Mouse (Mus musculus): Measurements from ENCODE around the gene Nfe2. TPM values are rescaled to one million over a fixed set of nuclear protein-coding genes. Genes with fewer than 3 reads are reported as not detected.
A peak's percentile ranks its signal among the peaks of the same experiment; 100 is the strongest.

Nfe2 gene
- polyA plus RNA-seq, 1 experiment: not detected

- H3K27ac ChIP-seq (ENCODE audit: insufficient read depth, low read length): peak overlapping the region; percentile 20; the same call in 1 of the 2 replicates
- TF ChIP-seq POLR2A (IDR thresholded peaks at IDR 0.05; ENCODE audit: low read depth, low read length) (no peak), CTCF (IDR thresholded peaks at IDR 0.05; ENCODE audit: borderline replicate concordance, insufficient read depth, low read length) (no peak)
- no peak overlapping the region for H3K4me3 ChIP-seq (ENCODE audit: insufficient read depth, low read length)
These were observed 31.2 kb downstream of the Nfe2 start for GRCm38 (mm10) chr15:103227022-103227421.

GRCm38 (mm10) chr15:103224161-103224560, 34.0 kb downstream of the Nfe2 start:
- H3K27ac ChIP-seq (ENCODE audit: insufficient read depth, low read length): no peak overlapping the region
- H3K4me3 ChIP-seq (ENCODE audit: insufficient read depth, low read length): no peak overlapping the region
- TF ChIP-seq POLR2A (IDR thresholded peaks at IDR 0.05; ENCODE audit: low read depth, low read length): no peak
- no peak for TF ChIP-seq CTCF (IDR thresholded peaks at IDR 0.05; ENCODE audit: borderline replicate concordance, insufficient read depth, low read length)
- peaks cover 20% of the 10 kb centered on the region for H3K4me1 ChIP-seq (ENCODE audit: control insufficient read depth, insufficient read depth, low read length)

More at GRCm38 (mm10) chr15:103227022-103227421, 31.2 kb downstream of the Nfe2 start:
- H3K4me1 ChIP-seq (ENCODE audit: control insufficient read depth, insufficient read depth, low read length): peaks cover 8% of the 10 kb centered on the region; the same call in 1 of the 2 replicates

GRCm38 (mm10) chr15:103221386-103221785, 36.8 kb downstream of the Nfe2 start:
- Histone ChIP-seq H3K27ac (ENCODE audit: insufficient read depth, low read length) (peak overlapping the region; percentile 100), H3K4me3 (ENCODE audit: insufficient read depth, low read length) (no peak overlapping the region), H3K4me1 (ENCODE audit: control insufficient read depth, insufficient read depth, low read length) (peaks cover 12% of the 10 kb centered on the region)
- TF ChIP-seq CTCF (IDR thresholded peaks at IDR 0.05; ENCODE audit: borderline replicate concordance, insufficient read depth, low read length) (no peak), POLR2A (IDR thresholded peaks at IDR 0.05; ENCODE audit: low read depth, low read length) (no peak)

DNA sequence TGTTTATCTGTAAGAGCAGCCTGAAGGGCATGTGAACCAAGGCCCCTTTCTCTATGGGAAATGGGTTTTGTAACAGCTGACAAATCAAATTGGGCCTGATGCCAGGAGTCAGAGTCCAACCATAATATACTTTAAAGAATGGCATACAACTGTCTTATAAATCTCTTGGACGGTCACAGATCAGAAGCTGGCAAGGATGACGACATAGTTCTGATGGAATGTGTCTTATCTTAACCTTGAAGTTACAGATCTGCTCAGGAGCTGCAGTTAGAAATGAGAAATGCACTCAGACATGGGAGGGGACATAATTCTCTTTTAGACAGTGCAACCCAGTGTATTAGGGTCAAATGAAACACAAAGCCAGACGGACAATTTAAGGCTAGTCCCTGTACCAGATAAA, 37.4 kb downstream of the Nfe2 start:
- peak overlapping the region; percentile 100 for H3K27ac ChIP-seq (ENCODE audit: insufficient read depth, low read length)
- TF ChIP-seq POLR2A (IDR thresholded peaks at IDR 0.05; ENCODE audit: low read depth, low read length) (no peak), CTCF (IDR thresholded peaks at IDR 0.05; ENCODE audit: borderline replicate concordance, insufficient read depth, low read length) (no peak)
- H3K4me1 ChIP-seq (ENCODE audit: control insufficient read depth, insufficient read depth, low read length): peaks cover 16% of the 10 kb centered on the region
- H3K4me3 ChIP-seq (ENCODE audit: insufficient read depth, low read length): no peak overlapping the region

GRCm38 (mm10) chr15:103216052-103216451, 42.2 kb downstream of the Nfe2 start:
- no peak for TF ChIP-seq CTCF (IDR thresholded peaks at IDR 0.05; ENCODE audit: borderline replicate concordance, insufficient read depth, low read length)
- no peak for TF ChIP-seq POLR2A (IDR thresholded peaks at IDR 0.05; ENCODE audit: low read depth, low read length)
- H3K4me3 ChIP-seq (ENCODE audit: insufficient read depth, low read length): no peak overlapping the region
- peaks cover 15% of the 10 kb centered on the region for H3K4me1 ChIP-seq (ENCODE audit: control insufficient read depth, insufficient read depth, low read length)

DNA sequence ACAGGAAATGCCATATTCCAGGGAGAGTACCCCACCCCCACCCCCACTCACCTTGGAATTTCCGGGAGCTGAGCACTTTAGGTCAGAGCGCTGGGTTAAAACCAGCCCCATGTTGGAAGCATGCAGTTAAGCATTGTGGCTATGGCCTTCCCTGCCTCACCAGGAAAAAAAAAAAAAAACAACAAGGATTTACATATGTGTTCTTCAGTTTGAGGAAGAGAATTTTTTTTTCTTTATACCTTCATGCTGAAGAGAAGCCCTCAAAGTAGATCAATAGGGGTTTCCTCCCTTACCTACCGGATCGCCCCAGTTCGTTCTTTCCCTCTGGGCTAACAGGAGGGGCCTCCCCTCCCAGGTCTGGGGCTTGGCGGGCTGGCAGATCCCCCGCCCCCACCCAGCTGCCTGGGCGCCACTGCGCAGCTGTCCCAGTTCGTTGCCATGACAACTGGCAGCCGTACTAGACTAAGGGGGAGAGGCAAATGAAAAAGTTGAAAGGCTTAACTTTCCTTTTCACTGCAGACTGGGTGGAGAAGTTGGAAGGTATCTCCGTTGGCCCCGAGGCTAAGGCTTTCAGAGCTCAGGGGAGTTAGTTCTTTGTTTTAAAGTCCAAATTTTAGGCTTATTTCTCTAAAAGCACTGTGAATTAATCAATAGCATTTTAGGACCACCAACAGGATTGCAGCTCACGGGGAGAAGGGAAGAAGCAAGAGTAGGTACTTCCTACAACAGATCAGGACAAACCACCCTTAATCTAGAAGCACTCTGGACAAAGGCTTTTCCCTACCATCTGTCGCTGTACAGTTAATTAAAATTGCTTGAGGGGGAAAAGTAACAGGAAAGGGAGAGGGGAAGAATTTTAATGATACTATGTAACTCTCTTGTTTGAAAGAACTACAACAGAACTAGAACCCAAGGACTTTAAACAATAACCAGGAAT, 43.0 kb downstream of the Nfe2 start:
- H3K4me1 ChIP-seq (ENCODE audit: control insufficient read depth, insufficient read depth, low read length): peaks cover 8% of the 10 kb centered on the region
- H3K27ac ChIP-seq (ENCODE audit: insufficient read depth, low read length): peak overlapping the region; percentile 100
- H3K4me3 ChIP-seq (ENCODE audit: insufficient read depth, low read length): peak overlapping the region; percentile 32
- TF ChIP-seq POLR2A (IDR thresholded peaks at IDR 0.05; ENCODE audit: low read depth, low read length): peak; percentile 81
- TF ChIP-seq CTCF (IDR thresholded peaks at IDR 0.05; ENCODE audit: borderline replicate concordance, insufficient read depth, low read length): no peak

More at GRCm38 (mm10) chr15:103216052-103216451, 42.2 kb downstream of the Nfe2 start:
- H3K27ac ChIP-seq (ENCODE audit: insufficient read depth, low read length): peak overlapping the region; percentile 100

DNA sequence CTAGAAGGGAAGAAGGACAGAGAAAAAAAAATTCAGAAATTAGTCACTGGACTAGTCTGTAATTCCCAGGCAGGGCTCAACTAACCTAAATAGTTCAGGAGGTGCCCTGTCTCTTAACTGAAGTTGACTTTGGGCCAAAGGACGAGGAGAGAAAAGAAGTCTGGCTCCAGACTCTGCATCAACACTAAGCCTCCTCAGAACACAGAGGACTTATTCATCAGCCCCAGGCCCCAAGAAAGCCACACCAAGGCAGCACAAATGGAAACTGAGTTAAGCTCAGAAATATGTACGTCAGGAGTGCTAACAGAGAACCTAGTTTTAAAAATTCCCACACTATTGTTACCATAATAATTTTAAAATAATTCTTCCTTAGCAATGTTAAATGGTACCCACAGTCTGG, 44.1 kb downstream of the Nfe2 start:
- H3K4me3 ChIP-seq (ENCODE audit: insufficient read depth, low read length): no peak overlapping the region
- H3K4me1 ChIP-seq (ENCODE audit: control insufficient read depth, insufficient read depth, low read length): peaks cover 5% of the 10 kb centered on the region
- TF ChIP-seq CTCF (IDR thresholded peaks at IDR 0.05; ENCODE audit: borderline replicate concordance, insufficient read depth, low read length) (no peak), POLR2A (IDR thresholded peaks at IDR 0.05; ENCODE audit: low read depth, low read length) (no peak)
- H3K27ac ChIP-seq (ENCODE audit: insufficient read depth, low read length): peak overlapping the region; percentile 99

DNA sequence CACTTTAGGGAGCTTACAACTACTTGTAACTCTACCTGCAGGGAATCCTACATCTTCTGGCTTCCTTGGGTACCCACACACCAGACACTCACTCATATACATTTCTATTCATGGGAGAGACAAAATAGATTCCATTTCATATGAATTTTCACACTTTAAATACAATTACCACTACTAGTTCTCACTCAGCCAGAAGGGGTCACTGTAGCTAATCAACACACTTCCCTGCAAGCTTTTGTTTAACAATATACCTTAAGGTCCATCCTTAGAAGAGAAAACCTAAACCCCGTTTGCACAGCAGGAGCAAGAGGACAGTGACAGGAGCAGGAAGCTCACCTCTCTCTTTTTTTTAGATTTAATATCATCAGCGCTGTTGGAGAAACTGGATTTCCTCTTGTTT, 53.0 kb downstream of the Nfe2 start:
- no peak overlapping the region for H3K27ac ChIP-seq (ENCODE audit: insufficient read depth, low read length)
- no peak for TF ChIP-seq POLR2A (IDR thresholded peaks at IDR 0.05; ENCODE audit: low read depth, low read length)
- no peak for TF ChIP-seq CTCF (IDR thresholded peaks at IDR 0.05; ENCODE audit: borderline replicate concordance, insufficient read depth, low read length)
- H3K4me1 ChIP-seq (ENCODE audit: control insufficient read depth, insufficient read depth, low read length): peaks cover 2% of the 10 kb centered on the region; the same call in 1 of the 2 replicates
- H3K4me3 ChIP-seq (ENCODE audit: insufficient read depth, low read length): no peak overlapping the region

DNA sequence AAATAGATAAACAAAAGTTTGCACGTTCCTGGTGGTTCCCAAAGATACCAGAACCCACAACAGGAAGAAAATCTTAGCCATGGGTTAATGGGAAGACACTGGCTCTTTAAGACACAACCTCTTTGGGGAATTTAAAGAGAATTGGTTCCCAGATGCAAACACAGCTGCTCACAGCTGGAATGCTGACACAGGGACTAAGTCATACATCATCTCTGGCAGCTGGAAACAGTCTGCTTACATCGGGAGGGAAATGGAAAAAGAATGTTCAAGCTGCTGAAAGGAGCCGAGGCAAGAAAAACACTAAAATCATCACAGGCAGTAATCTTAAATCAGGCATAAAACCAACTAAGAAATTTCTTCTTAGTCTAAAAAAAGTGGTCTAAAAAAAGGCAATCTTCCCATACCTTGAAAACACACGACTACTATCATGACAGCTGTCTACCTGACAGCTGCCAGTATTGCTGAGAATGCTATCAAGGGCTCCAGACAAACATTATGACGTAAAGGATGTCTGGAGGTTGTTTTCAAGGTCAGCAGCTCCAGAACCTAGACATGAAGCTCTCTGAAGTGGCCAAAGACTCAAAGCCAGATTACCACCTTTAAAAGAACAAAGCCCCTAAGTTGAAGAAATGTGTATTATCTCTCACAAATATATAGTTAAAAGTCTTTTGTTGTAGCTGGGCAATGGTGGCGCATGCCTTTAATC, 56.0 kb downstream of the Nfe2 start:
- peak overlapping the region; percentile 71 for H3K27ac ChIP-seq (ENCODE audit: insufficient read depth, low read length)
- H3K4me1 ChIP-seq (ENCODE audit: control insufficient read depth, insufficient read depth, low read length): peaks cover 2% of the 10 kb centered on the region; the same call in 1 of the 2 replicates
- no peak overlapping the region for H3K4me3 ChIP-seq (ENCODE audit: insufficient read depth, low read length)
- TF ChIP-seq CTCF (IDR thresholded peaks at IDR 0.05; ENCODE audit: borderline replicate concordance, insufficient read depth, low read length) (no peak), POLR2A (IDR thresholded peaks at IDR 0.05; ENCODE audit: low read depth, low read length) (no peak)

Other genes starting within 250 kb of the Nfe2 start
- gene Hoxc4, start 239.5 kb downstream of the Nfe2 start, polyA plus RNA-seq (2011; ENCODE audit: insufficient read length, low read depth, missing spikeins): 12.5 and 12.6 TPM in 2 replicates
- gene Smug1, start 91.3 kb downstream of the Nfe2 start, polyA plus RNA-seq (2011; ENCODE audit: insufficient read length, low read depth, missing spikeins): 10.4 and 11.0 TPM in 2 replicates
- gene Cbx5, start 18.6 kb downstream of the Nfe2 start, polyA plus RNA-seq (2011; ENCODE audit: insufficient read length, low read depth, missing spikeins): 132 and 172 TPM in 2 replicates
- gene Hnrnpa1, start 18.0 kb downstream of the Nfe2 start, polyA plus RNA-seq (2011; ENCODE audit: insufficient read length, low read depth, missing spikeins): 509 and 719 TPM in 2 replicates
- gene Copz1, start 14.3 kb upstream of the Nfe2 start, polyA plus RNA-seq (2011; ENCODE audit: insufficient read length, low read depth, missing spikeins): 141 and 143 TPM in 2 replicates
- 0.40 TPM in 1 of 2 replicates, not detected in the other for gene Gpr84, start 52.2 kb upstream of the Nfe2 start, polyA plus RNA-seq (2011; ENCODE audit: insufficient read length, low read depth, missing spikeins)
- gene Zfp385a, start 81.7 kb upstream of the Nfe2 start, polyA plus RNA-seq (2011; ENCODE audit: insufficient read length, low read depth, missing spikeins): 25.0 and 27.6 TPM in 2 replicates
- gene Itga5, start 108.4 kb upstream of the Nfe2 start, polyA plus RNA-seq (2011; ENCODE audit: insufficient read length, low read depth, missing spikeins): 161 and 346 TPM in 2 replicates
- not detected in 2 replicates for gene Gtsf1, start 172.1 kb upstream of the Nfe2 start, polyA plus RNA-seq (2011; ENCODE audit: insufficient read length, low read depth, missing spikeins)
- gene Gtsf2, start 190.1 kb upstream of the Nfe2 start, polyA plus RNA-seq (2011; ENCODE audit: insufficient read length, low read depth, missing spikeins): not detected in 2 replicates
- gene Nckap1l, start 195.4 kb upstream of the Nfe2 start, polyA plus RNA-seq (2011; ENCODE audit: insufficient read length, low read depth, missing spikeins): 0.33 and 2.1 TPM in 2 replicates
- gene Pde1b, start 244.6 kb upstream of the Nfe2 start, polyA plus RNA-seq (2011; ENCODE audit: insufficient read length, low read depth, missing spikeins): 3.4 and 5.4 TPM in 2 replicates

Data from embryonic fibroblast, embryonic 13.5 days (primary cell).